Comparison of ENCODE assay signal across 8 mouse cellular contexts in the genomic region with DNA sequence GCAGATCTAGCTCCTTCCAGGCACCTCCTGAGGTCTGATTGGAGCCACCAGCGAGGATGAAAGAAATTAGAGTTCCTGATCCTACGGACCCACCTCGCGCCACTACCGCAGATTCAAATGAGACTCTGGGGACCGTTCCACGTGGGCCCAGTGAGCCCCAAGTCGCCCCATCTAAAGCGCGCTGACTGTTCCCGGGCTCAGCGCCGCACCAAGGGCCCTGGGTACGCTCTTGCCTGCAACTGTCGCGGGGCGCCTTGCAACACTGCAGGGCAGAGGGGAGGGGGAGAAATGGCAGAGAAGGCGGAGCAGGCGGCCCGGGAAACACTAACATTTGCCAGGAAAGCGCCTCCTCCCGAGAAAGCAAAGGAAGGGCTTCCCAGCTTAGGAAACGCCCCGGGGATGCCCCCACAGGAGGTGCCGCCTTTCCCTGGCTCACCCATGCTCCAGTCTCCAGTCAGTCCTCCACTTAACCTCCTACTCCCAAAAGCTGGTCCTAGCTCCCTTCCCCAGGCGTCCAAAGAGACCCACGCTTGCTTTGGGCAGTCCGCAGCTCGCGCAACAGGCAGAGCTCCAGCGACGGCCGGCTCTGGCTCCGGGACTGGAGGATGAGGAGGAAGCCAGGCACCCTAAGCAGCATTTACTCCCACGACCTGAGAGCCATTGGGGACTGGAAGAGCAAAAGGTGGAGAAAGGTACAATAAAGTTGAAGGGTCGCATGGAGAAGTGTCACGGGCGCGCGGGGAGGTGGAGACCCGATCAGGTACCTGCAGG. TPM values are rescaled to one million over a fixed set of nuclear protein-coding genes. Genes with fewer than 3 reads are reported as not detected.
DNase-seq lines count a peak whose midpoint lies in the region; ATAC-seq lines count a peak whose summit lies in the region.

No protein-coding gene starts in this region.

- peaks cover 24% of the 10 kb centered on the region for H3K4me1 ChIP-seq in hindbrain, embryonic 10.5 days (replicated peaks)
- H3K4me1 ChIP-seq in lung, embryonic 16.5 days (replicated peaks; ENCODE audit: control insufficient read depth, insufficient read depth, low read length): peaks cover 3% of the 10 kb centered on the region; the same call in 1 of the 2 replicates

- peak overlapping the region; percentile 50; the same call in 1 of the 2 replicates for H3K27ac ChIP-seq in hindbrain, embryonic 10.5 days
- peak overlapping the region; percentile 64; the same call in 1 of the 2 replicates for H3K27ac ChIP-seq in lung, embryonic 16.5 days (ENCODE audit: low read length)

- ATAC-seq in lung, embryonic 16.5 days (ENCODE audit: low read depth): peak; percentile 71
- no peak for ATAC-seq in inflammation-experienced regulatory T-cells, adult 6 months

- peak overlapping the region; percentile 90 for H3K4me2 ChIP-seq in lung, embryonic 16.5 days (ENCODE audit: low read depth, low read length)

- H3K9ac ChIP-seq in lung, embryonic 16.5 days (ENCODE audit: low read length): peak overlapping the region; percentile 67

- under 1% methylated on average over 41 of the region's 41 CpGs for WGBS in hindbrain, embryonic 10.5 days
- WGBS in lung, embryonic 16.5 days: under 1% methylated on average over 36 of the region's 41 CpGs

- DNase-seq in 3134 (ENCODE audit: extremely low read depth, insufficient read length, low spot score): peak; percentile 5
- peak; percentile 55 for DNase-seq in adrenal gland, postnatal 25 days
- peak; percentile 13 to 23 for DNase-seq in frontal cortex, postnatal 14 days (ENCODE audit: low spot score in 2 of 2)
- DNase-seq in hindbrain, embryonic 10.5 days (ENCODE audit: low spot score): peak; percentile 65
- peak; percentile 51 for DNase-seq in layer of hippocampus, adult 9-11 months
- peak; percentile 64 for DNase-seq in retina, postnatal 1 day

- H3K4me3 ChIP-seq in hindbrain, embryonic 10.5 days: peak overlapping the region; percentile 67
- H3K4me3 ChIP-seq in lung, embryonic 16.5 days (ENCODE audit: low read length): peak overlapping the region; percentile 61

- no peaks in the 10 kb centered on the region for H3K9me3 ChIP-seq in hindbrain, embryonic 10.5 days
- no peaks in the 10 kb centered on the region for H3K9me3 ChIP-seq in lung, embryonic 16.5 days (ENCODE audit: control insufficient read depth, low read length)

- H3K36me3 ChIP-seq in hindbrain, embryonic 10.5 days: no peaks in the 10 kb centered on the region
- H3K36me3 ChIP-seq in lung, embryonic 16.5 days (ENCODE audit: control insufficient read depth, insufficient read depth, low read length): no peaks in the 10 kb centered on the region

- peaks cover 60% of the 10 kb centered on the region for H3K27me3 ChIP-seq in hindbrain, embryonic 10.5 days (ENCODE audit: insufficient read depth, poor library complexity, severe bottlenecking)
- H3K27me3 ChIP-seq in lung, embryonic 16.5 days (ENCODE audit: control insufficient read depth, insufficient read depth, low read depth, low read length): peaks cover 22% of the 10 kb centered on the region

RNA-seq across cellular contexts. Expression of gene Kcns3, which starts 1.2 kb away (rescaled TPM):
- total RNA-seq in adrenal gland, postnatal 25 days (2021): 2.7 and 2.8 TPM in 2 replicates
- polyA plus RNA-seq in hindbrain, embryonic 10.5 days (2016; fragmentation: Nextera tagmentation; extraction: Ambion mirVana): 0.39 and 0.44 TPM in 2 replicates
- 8.5 and 10.3 TPM in 2 replicates for polyA plus RNA-seq in lung, embryonic 16.5 days (2015; fragmentation: Nextera tagmentation; extraction: Ambion mirVana)
- polyA plus RNA-seq in inflammation-experienced regulatory T-cells, adult 6 months (2017; shearing (Covaris generic)): not detected

RNA-seq across cellular contexts. Expression of gene Msgn1, which starts 59.2 kb away (rescaled TPM):
- total RNA-seq in adrenal gland, postnatal 25 days (2021): not detected in 2 replicates
- not detected in 2 replicates for polyA plus RNA-seq in hindbrain, embryonic 10.5 days (2016; fragmentation: Nextera tagmentation; extraction: Ambion mirVana)
- not detected in 2 replicates for polyA plus RNA-seq in lung, embryonic 16.5 days (2015; fragmentation: Nextera tagmentation; extraction: Ambion mirVana)
- polyA plus RNA-seq in inflammation-experienced regulatory T-cells, adult 6 months (2017; shearing (Covaris generic)): not detected

Comparison
In these comparisons a context has a peak if more than half of its experiments do, and no peak if none do; other contexts are left out.
1. DNase-seq: peak in every context shown above with its lines; median percentile 65 in hindbrain, embryonic 10.5 days; 64 in retina, postnatal 1 day; 55 in adrenal gland, postnatal 25 days; 51 in layer of hippocampus, adult 9-11 months; 18 in frontal cortex, postnatal 14 days; 5 in 3134.